Mouse (Mus musculus): ENCODE data around the gene Ankrd65. TPM values are rescaled to one million over a fixed set of nuclear protein-coding genes. Genes with fewer than 3 reads are reported as not detected.

Gene Ankrd65
- polyA plus RNA-seq, 1 experiment: not detected

DNA sequence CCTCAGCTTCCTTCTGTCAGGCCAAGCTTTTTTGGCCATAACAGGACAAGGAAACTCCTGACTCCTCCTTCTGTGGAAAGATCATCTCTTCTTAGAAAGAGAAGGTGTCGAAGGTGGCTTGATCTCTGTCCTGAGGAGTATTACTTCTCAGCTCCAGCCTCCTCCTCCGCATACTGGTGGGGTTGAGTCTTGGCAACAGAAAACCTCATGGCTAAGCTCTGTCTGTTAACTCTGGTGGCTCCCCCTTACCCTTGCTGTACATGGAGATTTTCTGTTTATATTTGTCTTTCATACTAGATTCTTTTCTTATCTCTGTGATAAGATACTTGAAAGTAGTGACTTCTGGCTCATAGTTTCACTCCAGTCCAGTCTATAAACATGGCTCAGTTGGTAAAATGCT, 3.5 kb downstream of the Ankrd65 start:
- no peak for TF ChIP-seq POLR2A (IDR thresholded peaks at IDR 0.05; ENCODE audit: insufficient read depth, low read depth, low read length)
- Histone ChIP-seq H3K4me1 (ENCODE audit: control insufficient read depth, insufficient read depth, low read length) (no peaks in the 10 kb centered on the region), H3K4me3 (ENCODE audit: insufficient read depth, low read depth, low read length) (no peak overlapping the region), H3K27ac (ENCODE audit: insufficient read depth, low read depth, low read length) (no peak overlapping the region)
- 78% methylated on average over 2 of the region's 2 CpGs for WGBS

GRCm38 (mm10) chr4:155802075-155802474, 11.8 kb downstream of the Ankrd65 start:
- 93% methylated on average over 1 of the region's 1 CpGs for WGBS
- no peak overlapping the region for H3K4me3 ChIP-seq (ENCODE audit: insufficient read depth, low read depth, low read length)
- H3K4me1 ChIP-seq (ENCODE audit: control insufficient read depth, insufficient read depth, low read length): peaks cover 9% of the 10 kb centered on the region
- no peak overlapping the region for H3K27ac ChIP-seq (ENCODE audit: insufficient read depth, low read depth, low read length)
- TF ChIP-seq POLR2A (IDR thresholded peaks at IDR 0.05; ENCODE audit: insufficient read depth, low read depth, low read length) (no peak), CTCF (IDR thresholded peaks at IDR 0.05; ENCODE audit: insufficient read depth, low read depth, low read length) (no peak)

DNA sequence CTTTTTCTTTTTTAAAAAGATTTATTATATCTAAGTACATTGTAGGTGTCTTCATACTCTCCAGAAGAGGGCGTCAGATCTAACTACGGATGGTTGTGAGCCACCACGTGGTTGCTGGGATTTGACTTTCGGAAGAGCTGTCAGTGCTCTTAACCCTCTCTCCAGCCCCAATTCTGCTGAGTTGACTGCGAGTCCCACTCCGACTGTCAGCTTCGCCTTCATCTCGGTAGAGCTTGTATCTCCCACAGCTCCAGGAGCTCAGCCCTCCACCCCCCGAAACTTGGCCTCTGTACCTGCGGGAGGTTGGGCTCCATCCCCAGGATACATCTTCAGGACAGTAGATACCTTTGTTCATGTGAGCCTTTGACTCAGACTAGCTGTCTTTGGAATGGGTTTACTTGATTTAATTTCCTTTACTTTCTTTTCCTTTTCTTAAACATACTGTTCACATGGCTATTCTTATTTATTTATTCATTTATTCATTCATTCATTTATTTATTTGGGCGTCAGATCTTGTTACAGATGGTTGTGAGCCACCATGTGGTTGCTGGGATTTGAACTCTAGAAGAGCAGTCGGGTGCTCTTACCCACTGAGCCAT, 12.6 kb downstream of the Ankrd65 start, which contains the start of gene Mrpl20:
Gene Mrpl20 (plus strand): TSS at position 138 of the 599 bp plus-strand sequence.
- 10% methylated on average over 12 of the region's 12 CpGs for WGBS
- H3K4me1 ChIP-seq (ENCODE audit: control insufficient read depth, insufficient read depth, low read length): peaks cover 9% of the 10 kb centered on the region
- no peak within 1 kb of the TSS; the same call in none of the 2 replicates for H3K27ac ChIP-seq (ENCODE audit: insufficient read depth, low read depth, low read length)
- TF ChIP-seq CTCF (IDR thresholded peaks at IDR 0.05; ENCODE audit: insufficient read depth, low read depth, low read length) (no peak), POLR2A (IDR thresholded peaks at IDR 0.05; ENCODE audit: insufficient read depth, low read depth, low read length) (no peak)
- peak within 1 kb of the TSS; percentile 81 for H3K4me3 ChIP-seq (ENCODE audit: insufficient read depth, low read depth, low read length)

DNA sequence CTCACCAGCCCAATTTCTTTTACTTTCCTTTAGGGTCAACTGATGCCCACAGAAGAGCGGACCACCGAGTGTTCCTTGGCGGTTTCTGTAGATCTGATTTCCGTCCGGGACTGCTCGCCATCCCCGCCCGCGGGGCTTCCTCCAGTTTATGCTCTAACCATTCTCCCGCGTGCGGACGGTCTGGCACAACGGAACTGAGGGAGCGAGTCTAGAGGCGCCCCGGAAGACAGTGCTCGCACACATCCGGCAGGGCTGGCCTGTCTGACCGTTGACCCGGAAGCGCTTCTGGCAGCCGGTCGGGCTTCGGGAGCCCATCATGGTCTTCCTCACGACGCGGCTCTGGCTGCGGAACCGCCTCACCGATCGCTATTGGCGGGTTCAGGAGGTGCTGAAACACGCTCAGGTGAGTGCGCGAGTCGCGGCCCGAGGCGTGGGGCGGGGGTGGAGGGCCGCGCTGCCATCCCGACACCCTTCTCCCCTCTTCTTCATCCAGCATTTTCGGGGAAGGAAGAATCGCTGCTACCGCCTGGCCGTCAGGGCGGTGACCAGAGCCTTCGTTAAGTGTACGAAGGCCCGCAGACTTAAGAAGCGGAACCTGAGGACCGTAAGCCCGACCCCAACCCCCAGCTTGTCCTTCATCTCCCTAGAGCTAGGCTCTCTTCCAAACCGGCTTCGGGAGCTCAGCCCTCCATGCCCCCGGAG, 13.3 kb downstream of the Ankrd65 start:
- TF ChIP-seq POLR2A (IDR thresholded peaks at IDR 0.05; ENCODE audit: insufficient read depth, low read depth, low read length): peak; percentile 83
- no peak for TF ChIP-seq CTCF (IDR thresholded peaks at IDR 0.05; ENCODE audit: insufficient read depth, low read depth, low read length)
- Histone ChIP-seq H3K4me3 (ENCODE audit: insufficient read depth, low read depth, low read length) (peak overlapping the region; percentile 81), H3K27ac (ENCODE audit: insufficient read depth, low read depth, low read length) (no peak overlapping the region; the same call in none of the 2 replicates), H3K4me1 (ENCODE audit: control insufficient read depth, insufficient read depth, low read length) (peaks cover 9% of the 10 kb centered on the region)
- under 1% methylated on average over 58 of the region's 58 CpGs for WGBS

- WGBS: 91% methylated on average over 3 of the region's 3 CpGs
- H3K4me1 ChIP-seq (ENCODE audit: control insufficient read depth, insufficient read depth, low read length): peaks cover 6% of the 10 kb centered on the region
- H3K27ac ChIP-seq (ENCODE audit: insufficient read depth, low read depth, low read length): no peak overlapping the region
- no peak overlapping the region for H3K4me3 ChIP-seq (ENCODE audit: insufficient read depth, low read depth, low read length)
- no peak for TF ChIP-seq CTCF (IDR thresholded peaks at IDR 0.05; ENCODE audit: insufficient read depth, low read depth, low read length)
- no peak for TF ChIP-seq POLR2A (IDR thresholded peaks at IDR 0.05; ENCODE audit: insufficient read depth, low read depth, low read length)
Observed at GRCm38 (mm10) chr4:155807841-155808240, 17.6 kb downstream of the Ankrd65 start.

DNA sequence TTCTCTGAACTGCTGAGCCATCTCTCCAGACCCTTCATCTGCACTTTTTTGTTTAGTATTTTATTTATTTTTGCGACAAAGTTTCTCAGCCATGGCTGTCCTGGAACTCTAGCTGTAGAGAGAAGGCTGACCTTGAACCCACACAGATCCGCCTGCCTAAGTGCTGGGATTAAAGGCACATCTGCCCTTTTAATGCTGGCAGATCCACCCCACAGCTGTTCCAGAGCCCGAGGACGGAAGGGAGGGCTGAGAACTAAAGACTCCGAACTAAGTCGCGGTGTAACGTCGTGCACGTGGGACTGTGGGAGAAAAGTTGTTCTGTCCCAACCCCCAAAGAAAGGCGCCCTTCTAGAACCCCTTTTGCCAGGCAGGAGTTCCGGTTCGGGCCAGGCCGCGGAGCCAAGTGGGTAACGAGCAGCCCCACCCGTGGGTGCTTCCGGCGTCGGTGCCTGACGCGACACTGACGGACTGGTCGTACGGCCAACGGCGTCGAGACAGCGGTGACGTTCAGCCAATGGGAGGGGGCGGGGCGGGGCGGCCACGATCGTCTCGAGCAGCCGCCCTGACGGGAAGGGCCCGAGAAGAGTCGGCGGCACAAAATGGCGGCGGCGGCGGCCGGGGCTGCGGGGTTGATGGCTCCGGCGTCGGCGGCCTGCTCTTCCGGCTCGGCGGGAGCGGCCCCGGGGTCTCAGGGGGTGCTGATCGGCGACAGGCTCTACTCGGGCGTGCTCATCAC, 21.9 kb downstream of the Ankrd65 start, which contains the start of gene Ccnl2:
Gene Ccnl2 (plus strand): TSS at position 561 of the 736 bp plus-strand sequence.
- Histone ChIP-seq H3K27ac (ENCODE audit: insufficient read depth, low read depth, low read length) (peak within 1 kb of the TSS; percentile 91), H3K4me1 (ENCODE audit: control insufficient read depth, insufficient read depth, low read length) (no peaks in the 10 kb centered on the region), H3K4me3 (ENCODE audit: insufficient read depth, low read depth, low read length) (peak within 1 kb of the TSS; percentile 73)
- whole genome bisulfite sequencing: under 1% methylated on average over 60 of the region's 60 CpGs
- TF ChIP-seq CTCF (IDR thresholded peaks at IDR 0.05; ENCODE audit: insufficient read depth, low read depth, low read length) (no peak), POLR2A (IDR thresholded peaks at IDR 0.05; ENCODE audit: insufficient read depth, low read depth, low read length) (peak; percentile 72)

GRCm38 (mm10) chr4:155812665-155813181, 22.5 kb downstream of the Ankrd65 start:
- H3K27ac ChIP-seq (ENCODE audit: insufficient read depth, low read depth, low read length): peak overlapping the region; percentile 79
- WGBS: under 1% methylated on average over 49 of the region's 49 CpGs
- H3K4me3 ChIP-seq (ENCODE audit: insufficient read depth, low read depth, low read length): peak overlapping the region; percentile 73
- no peaks in the 10 kb centered on the region for H3K4me1 ChIP-seq (ENCODE audit: control insufficient read depth, insufficient read depth, low read length)
- TF ChIP-seq POLR2A (IDR thresholded peaks at IDR 0.05; ENCODE audit: insufficient read depth, low read depth, low read length): no peak
- TF ChIP-seq CTCF (IDR thresholded peaks at IDR 0.05; ENCODE audit: insufficient read depth, low read depth, low read length): no peak

DNA sequence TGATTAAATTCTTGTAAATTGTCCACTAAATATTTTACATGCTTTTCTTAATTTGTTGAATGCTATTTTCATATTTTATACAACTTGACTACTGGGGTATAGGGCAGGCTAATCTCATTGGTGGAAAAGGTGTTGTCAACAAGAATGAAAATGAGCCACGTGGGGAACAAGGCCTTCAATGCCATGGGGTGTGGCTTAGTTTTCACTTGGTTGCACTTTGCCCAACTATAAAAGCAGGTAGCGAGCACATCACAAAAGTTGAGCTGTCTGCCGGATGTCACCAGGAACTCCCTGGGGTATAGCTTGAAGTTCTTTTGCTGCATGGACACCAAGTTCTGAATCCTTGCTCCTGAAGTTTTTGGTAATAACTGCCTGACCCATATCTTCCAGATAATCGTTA, 27.3 kb downstream of the Ankrd65 start:
- Histone ChIP-seq H3K4me1 (ENCODE audit: control insufficient read depth, insufficient read depth, low read length) (no peaks in the 10 kb centered on the region), H3K27ac (ENCODE audit: insufficient read depth, low read depth, low read length) (no peak overlapping the region), H3K4me3 (ENCODE audit: insufficient read depth, low read depth, low read length) (no peak overlapping the region)
- no peak for TF ChIP-seq POLR2A (IDR thresholded peaks at IDR 0.05; ENCODE audit: insufficient read depth, low read depth, low read length)
- 57% methylated on average over 4 of the region's 4 CpGs for WGBS

GRCm38 (mm10) chr4:155821025-155821424, 30.8 kb downstream of the Ankrd65 start:
- no peak overlapping the region for H3K4me3 ChIP-seq (ENCODE audit: insufficient read depth, low read depth, low read length)
- 73% methylated on average over 7 of the region's 7 CpGs for WGBS
- H3K4me1 ChIP-seq (ENCODE audit: control insufficient read depth, insufficient read depth, low read length): 0 out of 2 replicates have a peak, but pooled peaks cover 3% of the 10 kb centered on the region
- no peak for TF ChIP-seq POLR2A (IDR thresholded peaks at IDR 0.05; ENCODE audit: insufficient read depth, low read depth, low read length)
- H3K27ac ChIP-seq (ENCODE audit: insufficient read depth, low read depth, low read length): no peak overlapping the region

All from olfactory bulb, adult 2 months (tissue).